22 mouse cellular contexts compared by ENCODE assay signal in genomic region chr10:41995051-41995450, GRCm38 (mm10). TPM values are rescaled to one million over a fixed set of nuclear protein-coding genes. Genes with fewer than 3 reads are reported as not detected.
A peak's percentile ranks its signal among the peaks of the same experiment; 100 is the strongest.
DNase-seq lines count a peak whose midpoint lies in the region; ATAC-seq and TF ChIP-seq lines count a peak whose summit lies in the region.
"Had no signal": no experiment of that assay in that cellular context is flagged by ENCODE, and none has a peak within 500 bp of the region (broad histone marks: within the 10 kb centered on the region; RNA-seq: fewer than 3 reads in every experiment).

No protein-coding gene starts in this region.

- WGBS in heart, postnatal 0 days: 79% methylated on average over 2 of the region's 2 CpGs

- H3K4me3 ChIP-seq in heart, postnatal 0 days (ENCODE audit: low read depth, low read length): no peak overlapping the region
- H3K4me3 ChIP-seq: forebrain, embryonic 10.5 days; forebrain, embryonic 13.5 days; heart, adult 2 months; heart, embryonic 10.5 days had no signal

- no peak for TF ChIP-seq EP300 in heart, postnatal 0 days (IDR thresholded peaks at IDR 0.05; ENCODE audit: low read depth)

- DNase-seq in adrenal gland, postnatal 36 days: peak; percentile 24 to 39
- DNase-seq in adrenal gland, adult 8-10 months: no peak
- DNase-seq in heart, postnatal 0 days (ENCODE audit: low spot score): no peak
- no peak for DNase-seq in heart, postnatal 14 days
- DNase-seq in brain, embryonic 14.5 days (ENCODE audit: low read depth): peak; percentile 34
- no peak for DNase-seq in cerebellum, adult 18-20 months
- DNase-seq: cerebellum, adult 11-12 months; cerebellum, adult 9-10 months; cerebellum, postnatal 14 days; gastrocnemius, postnatal 25 days; heart, adult 2 months; heart, postnatal 10 days; heart, postnatal 4 days; kidney, adult 18-20 months had no signal

- H3K4me2 ChIP-seq in heart, postnatal 0 days (ENCODE audit: low read depth, low read length): no peak overlapping the region
- H3K4me2 ChIP-seq: forebrain, embryonic 13.5 days; hindbrain, embryonic 14.5 days had no signal

- TF ChIP-seq CTCF in heart, postnatal 0 days (IDR thresholded peaks at IDR 0.05; ENCODE audit: low read depth): no peak
- TF ChIP-seq CTCF in brain, embryonic 14.5 days (IDR thresholded peaks at IDR 0.05; ENCODE audit: borderline replicate concordance, extremely low read depth, insufficient read depth, insufficient read length): no peak

- no peaks in the 10 kb centered on the region for H3K36me3 ChIP-seq in heart, postnatal 0 days (replicated peaks; ENCODE audit: control insufficient read depth, insufficient read depth, low read length)
- H3K36me3 ChIP-seq: forebrain, embryonic 10.5 days; heart, embryonic 10.5 days had no signal

- no peaks in the 10 kb centered on the region for H3K9me3 ChIP-seq in heart, postnatal 0 days (replicated peaks; ENCODE audit: control insufficient read depth, low read length)
- H3K9me3 ChIP-seq: forebrain, embryonic 10.5 days; forebrain, embryonic 13.5 days; heart, embryonic 10.5 days had no signal

- ATAC-seq in heart, postnatal 0 days (ENCODE audit: insufficient read depth, low read depth): no peak
- ATAC-seq: CD4-positive, CD25-positive, alpha-beta regulatory T cell, adult 4 months; forebrain, embryonic 13.5 days; hindbrain, postnatal 0 days; inflammation-experienced regulatory T-cells, adult 6 months; intestine, embryonic 16.5 days had no signal

- no peaks in the 10 kb centered on the region for H3K27me3 ChIP-seq in heart, postnatal 0 days (ENCODE audit: control insufficient read depth, insufficient read depth, low read length)

- no peak for TF ChIP-seq POLR2A in brain, embryonic 14.5 days (IDR thresholded peaks at IDR 0.05; ENCODE audit: borderline replicate concordance, extremely low read depth, insufficient read depth, insufficient read length, poor library complexity, severe bottlenecking)

- 0 out of 2 replicates have a peak overlapping the region, but pooled peaks have one; percentile 40 for H3K27ac ChIP-seq in heart, postnatal 0 days (ENCODE audit: low read depth)
- H3K27ac ChIP-seq: forebrain, embryonic 10.5 days; forebrain, embryonic 13.5 days; heart, adult 2 months; hindbrain, embryonic 14.5 days; hindbrain, postnatal 0 days had no signal

- H3K4me1 ChIP-seq in heart, postnatal 0 days (ENCODE audit: control insufficient read depth, insufficient read depth): peaks cover 33% of the 10 kb centered on the region

- no peak overlapping the region for H3K9ac ChIP-seq in heart, postnatal 0 days (replicated peaks; ENCODE audit: low read depth, low read length)
- H3K9ac ChIP-seq: forebrain, embryonic 13.5 days; hindbrain, embryonic 14.5 days had no signal

- intact Hi-C loops in heart, postnatal 14 days (cut with DNase I): no loop called here

RNA-seq across cellular contexts. Expression of gene Armc2, which starts 23.2 kb away (rescaled TPM):
- total RNA-seq in adrenal gland, postnatal 36 days (2021): 1 to 10 TPM; 1.2 to 3.8 TPM
- 1 to 10 TPM in 3 of 4 experiments, under 1 TPM in 1; 0.98 to 4.1 (median 2.8) TPM for total RNA-seq in adrenal gland, adult 8-10 months (2022)
- 3.3 and 8.5 TPM in 2 replicates for total RNA-seq in heart, postnatal 0 days (2014; rRNA removed; ENCODE audit: low replicate concordance)
- polyA plus RNA-seq in heart, postnatal 0 days (2015; fragmentation: Nextera tagmentation; extraction: Ambion mirVana): 1.7 and 2.7 TPM in 2 replicates
- total RNA-seq in heart, postnatal 14 days (2021): 1 to 10 TPM; 3.7 to 3.9 TPM
- 7.8 and 10.2 TPM in 2 replicates for polyA plus RNA-seq in brain, embryonic 14.5 days (2012; rRNA removed)

Comparison
In these comparisons a context has a peak if more than half of its experiments do, and no peak if none do; other contexts are left out.
1. DNase-seq: peak in adrenal gland, postnatal 36 days (2 of 2) and brain, embryonic 14.5 days (single experiment); none in adrenal gland, adult 8-10 months (single experiment), heart, postnatal 0 days (single experiment), heart, postnatal 14 days (0 of 2) and cerebellum, adult 18-20 months (0 of 2).